Comparison of ENCODE assay signal across 8 mouse cellular contexts in the genomic region with DNA sequence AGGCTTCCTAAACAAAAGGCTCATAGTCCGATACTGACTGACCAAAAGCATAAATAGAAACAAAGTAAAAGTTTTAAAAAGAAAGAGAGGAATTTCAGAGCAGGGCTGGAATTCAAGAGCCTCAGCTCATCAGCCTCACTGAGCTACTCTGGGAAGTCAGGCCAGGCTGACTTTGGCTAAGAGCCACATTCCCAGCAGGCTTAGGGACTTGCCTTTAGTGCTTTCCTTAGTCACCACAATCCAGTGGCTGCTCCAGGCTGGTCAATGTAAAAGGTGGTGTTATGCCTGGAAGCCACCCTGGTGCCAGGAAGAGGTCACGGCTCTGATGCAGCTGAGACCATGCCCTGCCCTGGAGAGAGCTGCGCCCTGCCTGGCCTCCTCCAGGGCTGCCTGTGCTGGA. TPM values are rescaled to one million over a fixed set of nuclear protein-coding genes. Genes with fewer than 3 reads are reported as not detected.
DNase-seq lines count a peak whose midpoint lies in the region; ATAC-seq and TF ChIP-seq lines count a peak whose summit lies in the region.
"Had no signal": no experiment of that assay in that cellular context is flagged by ENCODE, and none has a peak within 500 bp of the region (broad histone marks: within the 10 kb centered on the region; RNA-seq: fewer than 3 reads in every experiment).

No protein-coding gene starts in this region.

- H3K27me3 ChIP-seq in kidney, adult 2 months (replicated peaks; ENCODE audit: control insufficient read depth, insufficient read depth, low read length) = no peaks in the 10 kb centered on the region
- H3K27me3 ChIP-seq in liver, postnatal 0 days (ENCODE audit: insufficient read depth, low read length) = no peaks in the 10 kb centered on the region
- H3K27me3 ChIP-seq: embryonic facial prominence, embryonic 15.5 days had no signal

- TF ChIP-seq CTCF in kidney, adult 2 months (conservative IDR thresholded peaks at IDR 0.05; ENCODE audit: insufficient read depth, insufficient read length, low read depth, low read length) = no peak
- TF ChIP-seq CTCF in brain, embryonic 14.5 days (IDR thresholded peaks at IDR 0.05; ENCODE audit: borderline replicate concordance, extremely low read depth, insufficient read depth, insufficient read length) = no peak
- no peak for TF ChIP-seq CTCF in liver, postnatal 0 days (IDR thresholded peaks at IDR 0.05; ENCODE audit: low read depth)

- intact Hi-C loops in left cerebral cortex, postnatal 14 days (cut with DNase I) = no loop called here

- no peak overlapping the region for H3K4me3 ChIP-seq in kidney, adult 2 months (ENCODE audit: insufficient read depth, low read depth, low read length)
- no peak overlapping the region for H3K4me3 ChIP-seq in liver, postnatal 0 days (ENCODE audit: low read depth, low read length)
- H3K4me3 ChIP-seq: embryonic facial prominence, embryonic 15.5 days had no signal

- H3K9ac ChIP-seq in liver, postnatal 0 days (replicated peaks) = no peak overlapping the region
- H3K9ac ChIP-seq: embryonic facial prominence, embryonic 15.5 days had no signal

- H3K4me1 ChIP-seq in kidney, adult 2 months (ENCODE audit: control insufficient read depth, insufficient read depth, low read length) = no peaks in the 10 kb centered on the region
- H3K4me1 ChIP-seq in liver, postnatal 0 days (ENCODE audit: insufficient read depth) = no peaks in the 10 kb centered on the region

- 80% methylated on average over 3 of the region's 3 CpGs for WGBS in kidney, adult 2 months
- WGBS in liver, postnatal 0 days (ENCODE audit: insufficient replicate concordance) = 77% methylated on average over 3 of the region's 3 CpGs

- no peak overlapping the region for H3K27ac ChIP-seq in kidney, adult 2 months (ENCODE audit: insufficient read depth, low read depth, low read length)
- H3K27ac ChIP-seq in liver, postnatal 0 days (ENCODE audit: low read depth) = no peak overlapping the region
- H3K27ac ChIP-seq: embryonic facial prominence, embryonic 15.5 days had no signal

- TF ChIP-seq POLR2A in kidney, adult 2 months (IDR thresholded peaks at IDR 0.05; ENCODE audit: low read depth, low read length) = no peak
- no peak for TF ChIP-seq POLR2A in brain, embryonic 14.5 days (IDR thresholded peaks at IDR 0.05; ENCODE audit: borderline replicate concordance, extremely low read depth, insufficient read depth, insufficient read length, poor library complexity, severe bottlenecking)

- H3K4me2 ChIP-seq in liver, postnatal 0 days (ENCODE audit: low read depth, low read length) = no peak overlapping the region
- H3K4me2 ChIP-seq: embryonic facial prominence, embryonic 15.5 days had no signal

- ATAC-seq in liver, postnatal 0 days = no peak

- TF ChIP-seq EP300 in liver, postnatal 0 days (IDR thresholded peaks at IDR 0.05; ENCODE audit: low read depth) = no peak

- no peaks in the 10 kb centered on the region for H3K9me3 ChIP-seq in liver, postnatal 0 days (ENCODE audit: low read length)
- H3K9me3 ChIP-seq: embryonic facial prominence, embryonic 15.5 days had no signal

- no peaks in the 10 kb centered on the region for H3K36me3 ChIP-seq in kidney, adult 2 months (ENCODE audit: control insufficient read depth, insufficient read depth, low read length)
- H3K36me3 ChIP-seq in liver, postnatal 0 days (replicated peaks; ENCODE audit: insufficient read depth, low read length) = no peaks in the 10 kb centered on the region
- H3K36me3 ChIP-seq: embryonic facial prominence, embryonic 15.5 days had no signal

- peak; percentile 24 for DNase-seq in kidney, adult 2 months
- DNase-seq in kidney, adult 8-10 months = no peak
- DNase-seq in NIH3T3 (ENCODE audit: low read depth) = peak; percentile 88
- peak; percentile 79 for DNase-seq in brain, embryonic 14.5 days (ENCODE audit: low read depth)
- peak; percentile 64 to 77 for DNase-seq in left cerebral cortex, postnatal 14 days (ENCODE audit: low spot score in 2 of 2)
- DNase-seq in liver, postnatal 0 days = no peak
- no peak for DNase-seq in ovary, postnatal 14 days (ENCODE audit: low spot score)

RNA-seq across cellular contexts. Expression of a gene that starts 3.2 kb away (rescaled TPM):
- polyA plus RNA-seq in kidney, adult 2 months (2012; rRNA removed) = not detected in 2 replicates
- not detected in 2 replicates for polyA plus RNA-seq in brain, embryonic 14.5 days (2012; rRNA removed)
- total RNA-seq in left cerebral cortex, postnatal 14 days (2021) = not detected
- polyA plus RNA-seq in liver, postnatal 0 days (2015; fragmentation: Nextera tagmentation; extraction: Ambion mirVana) = not detected in 2 replicates
- polyA plus RNA-seq: embryonic facial prominence, embryonic 15.5 days had no signal

RNA-seq across cellular contexts. Expression of a gene that starts 8.6 kb away (rescaled TPM):
- 10.0 and 12.6 TPM in 2 replicates for polyA plus RNA-seq in kidney, adult 2 months (2012; rRNA removed)
- 14.4 and 23.1 TPM in 2 replicates for polyA plus RNA-seq in brain, embryonic 14.5 days (2012; rRNA removed)
- total RNA-seq in left cerebral cortex, postnatal 14 days (2021) = 10 to 100 TPM; 58.2 to 63.1 TPM
- 2.1 and 2.2 TPM in 2 replicates for polyA plus RNA-seq in liver, postnatal 0 days (2015; fragmentation: Nextera tagmentation; extraction: Ambion mirVana)

RNA-seq across cellular contexts. Expression of a gene that starts 14.2 kb away (rescaled TPM):
- polyA plus RNA-seq in kidney, adult 2 months (2012; rRNA removed) = 0.15 and 0.41 TPM in 2 replicates
- 45.8 and 73.6 TPM in 2 replicates for polyA plus RNA-seq in brain, embryonic 14.5 days (2012; rRNA removed)
- 100 to 1,000 TPM; 873 to 922 TPM for total RNA-seq in left cerebral cortex, postnatal 14 days (2021)
- not detected in 2 replicates for polyA plus RNA-seq in liver, postnatal 0 days (2015; fragmentation: Nextera tagmentation; extraction: Ambion mirVana)

RNA-seq across cellular contexts. Expression of a gene that starts 30.9 kb away (rescaled TPM):
- 0.03 and 0.04 TPM in 2 replicates for polyA plus RNA-seq in kidney, adult 2 months (2012; rRNA removed)
- polyA plus RNA-seq in brain, embryonic 14.5 days (2012; rRNA removed) = 77.7 and 109 TPM in 2 replicates
- 100 to 1,000 TPM; 151 to 168 TPM for total RNA-seq in left cerebral cortex, postnatal 14 days (2021)
- polyA plus RNA-seq in liver, postnatal 0 days (2015; fragmentation: Nextera tagmentation; extraction: Ambion mirVana) = not detected in 2 replicates

Comparison
In these comparisons a context has a peak if more than half of its experiments do, and no peak if none do; other contexts are left out.
1. DNase-seq: peak in kidney, adult 2 months (single experiment), NIH3T3 (single experiment), brain, embryonic 14.5 days (single experiment) and left cerebral cortex, postnatal 14 days (2 of 2); none in kidney, adult 8-10 months (0 of 2), liver, postnatal 0 days (single experiment) and ovary, postnatal 14 days (single experiment).
2. RNA of a gene that starts 14.2 kb away (polyA plus RNA-seq): 45.8 to 73.6 TPM in brain, embryonic 14.5 days; 0.15 to 0.41 TPM in kidney, adult 2 months and not detected in liver, postnatal 0 days; every median in the first group is over 10 times any median in the second.